Mouse (Mus musculus) MEL (cell line): ENCODE measurements around the gene Foxd3. TPM values are rescaled to one million over a fixed set of nuclear protein-coding genes. Genes with fewer than 3 reads are reported as not detected.

ENCODE experiments used
- DNase-seq: peaks from one replicate; pipeline ENCODE4 v3.0.0; 2011; ENCODE audit warnings: low read depth, low spot score
- H3K27ac ChIP-seq: 2 replicates; pipeline ENCODE4 v1.5.1; 2012; ENCODE audit warnings: low read depth, mild to moderate bottlenecking, control low read depth, low read length, moderate library complexity; ENCODE audit not compliant: control insufficient read depth
- H3K27me3 ChIP-seq, 2 experiments: fragments of 150-350 bp in 1 of 2; sonication (generic) in 1 of 2; 2 replicates each; pipeline ENCODE4 v1.6.1; 2012; ENCODE audit warnings: low read length in 2 of 2, mild to moderate bottlenecking in 2 of 2, improper control_type of control experiment in 1 of 2, moderate library complexity in 1 of 2; ENCODE audit not compliant: insufficient read depth in 2 of 2, control insufficient read depth in 1 of 2
- H3K36me3 ChIP-seq, 2 experiments: 2 replicates each; pipeline ENCODE4 v1.6.1; 2012 to 2014; ENCODE audit warnings: low read length in 2 of 2, improper control_type of control experiment in 1 of 2, inconsistent platforms in 1 of 2, mild to moderate bottlenecking in 1 of 2; ENCODE audit not compliant: insufficient read depth in 2 of 2, control insufficient read depth in 1 of 2
- H3K4me1 ChIP-seq, 2 experiments: fragments of 150-350 bp in 1 of 2; sonication (generic) in 1 of 2; 2 replicates each; pipeline ENCODE4 v1.6.1; 2012; ENCODE audit warnings: low read length in 2 of 2, improper control_type of control experiment in 1 of 2, mild to moderate bottlenecking in 1 of 2; ENCODE audit not compliant: insufficient read depth in 2 of 2, control insufficient read depth in 1 of 2
- H3K4me3 ChIP-seq, 2 experiments: fragments of 150-350 bp in 1 of 2; sonication (generic) in 1 of 2; 2 replicates each; pipeline ENCODE4 v1.5.1; 2012; ENCODE audit warnings: low read depth in 2 of 2, low read length in 2 of 2, mild to moderate bottlenecking in 2 of 2, moderate library complexity in 2 of 2, control low read depth in 1 of 2, improper control_type of control experiment in 1 of 2; ENCODE audit not compliant: control insufficient read depth in 1 of 2, insufficient read depth in 1 of 2
- H3K79me2 ChIP-seq: 2 replicates; pipeline ENCODE4 v1.6.1; 2012; ENCODE audit warnings: mild to moderate bottlenecking, low read length, moderate library complexity; ENCODE audit not compliant: control insufficient read depth, poor library complexity, insufficient read depth
- H3K9ac ChIP-seq: 2 replicates; pipeline ENCODE4 v1.6.1; 2012; ENCODE audit warnings: low read depth, mild to moderate bottlenecking, control low read depth, low read length, moderate library complexity; ENCODE audit not compliant: control insufficient read depth, poor library complexity, severe bottlenecking
- H3K9me3 ChIP-seq: fragments of 150-350 bp; sonication (generic); replicated peaks from 2 replicates; pipeline ENCODE4 v1.6.1; 2012; ENCODE audit warnings: mild to moderate bottlenecking, low read length, improper control_type of control experiment, moderate library complexity; ENCODE audit not compliant: insufficient read depth
- BHLHE40 ChIP-seq: IDR thresholded peaks from 2 replicates; pipeline ENCODE4 v1.6.1; 2012; ENCODE audit warnings: low read depth, mild to moderate bottlenecking, inconsistent platforms, low read length, improper control_type of control experiment, borderline replicate concordance
- E2F4 ChIP-seq: IDR thresholded peaks from 2 replicates; pipeline ENCODE4 v1.6.1; 2011; ENCODE audit warnings: low read depth, low read length, improper control_type of control experiment, borderline replicate concordance
- EP300 ChIP-seq, 2 experiments: IDR thresholded peaks; 2 replicates each; pipeline ENCODE4 v1.6.1; 2011; ENCODE audit warnings: improper control_type of control experiment in 2 of 2, low read length in 2 of 2, low read depth in 1 of 2, mild to moderate bottlenecking in 1 of 2
- GABPA ChIP-seq: IDR thresholded peaks from 2 replicates; pipeline ENCODE4 v1.6.1; 2012; ENCODE audit warnings: low read depth, mild to moderate bottlenecking, inconsistent platforms, low read length, improper control_type of control experiment, moderate library complexity
- GATA1 ChIP-seq: IDR thresholded peaks from 2 replicates; pipeline ENCODE4 v1.6.1; 2011; ENCODE audit warnings: low read depth, low read length, improper control_type of control experiment
- JUND ChIP-seq: IDR thresholded peaks from 2 replicates; pipeline ENCODE4 v1.6.1; 2011; ENCODE audit warnings: low read depth, mild to moderate bottlenecking, improper control_type of control experiment, low read length
- MAFK ChIP-seq: IDR thresholded peaks from 2 replicates; pipeline ENCODE4 v1.6.1; 2011; ENCODE audit warnings: low read depth, mild to moderate bottlenecking, low read length, improper control_type of control experiment, borderline replicate concordance
- MAZ ChIP-seq: IDR thresholded peaks from 2 replicates; pipeline ENCODE4 v1.6.1; 2012; ENCODE audit warnings: low read depth, mild to moderate bottlenecking, inconsistent platforms, low read length, improper control_type of control experiment
- MEF2A ChIP-seq: IDR thresholded peaks from 2 replicates; pipeline ENCODE4 v1.6.1; 2014; ENCODE audit warnings: low read depth, mild to moderate bottlenecking, inconsistent platforms, low read length, improper control_type of control experiment; ENCODE audit not compliant: poor library complexity, insufficient replicate concordance, severe bottlenecking; ENCODE audit errors: extremely low read depth
- MXI1 ChIP-seq: IDR thresholded peaks from 2 replicates; pipeline ENCODE4 v1.6.1; 2011; ENCODE audit warnings: mild to moderate bottlenecking, low read depth, low read length, improper control_type of control experiment
- MYB ChIP-seq: IDR thresholded peaks from 2 replicates; pipeline ENCODE4 v1.6.1; 2011; ENCODE audit warnings: mild to moderate bottlenecking, low read depth, low read length, improper control_type of control experiment
- NELFE ChIP-seq: IDR thresholded peaks from 2 replicates; pipeline ENCODE4 v1.6.1; 2011; ENCODE audit warnings: low read depth, low read length, improper control_type of control experiment
- RAD21 ChIP-seq: IDR thresholded peaks from 2 replicates; pipeline ENCODE4 v1.6.1; 2011; ENCODE audit warnings: mild to moderate bottlenecking, low read depth, low read length, improper control_type of control experiment
- SIN3A ChIP-seq: IDR thresholded peaks from 2 replicates; pipeline ENCODE4 v1.6.1; 2012; ENCODE audit warnings: low read length, improper control_type of control experiment, inconsistent platforms
- TAL1 ChIP-seq: IDR thresholded peaks from 2 replicates; pipeline ENCODE4 v1.6.1; 2012; ENCODE audit warnings: mild to moderate bottlenecking, inconsistent platforms, low read length, moderate library complexity, mixed read lengths
- TCF12 ChIP-seq: IDR thresholded peaks from 2 replicates; pipeline ENCODE4 v1.6.1; 2014; ENCODE audit warnings: low read depth, mild to moderate bottlenecking, inconsistent platforms, low read length, improper control_type of control experiment, moderate library complexity
- USF2 ChIP-seq, 2 experiments: IDR thresholded peaks; 2 replicates each; pipeline ENCODE4 v1.6.1; 2011 to 2012; ENCODE audit warnings: improper control_type of control experiment in 2 of 2, low read length in 2 of 2, borderline replicate concordance in 1 of 2, inconsistent platforms in 1 of 2, low read depth in 1 of 2, mild to moderate bottlenecking in 1 of 2; ENCODE audit not compliant: insufficient read depth in 1 of 2
- ZMIZ1 ChIP-seq: IDR thresholded peaks from 2 replicates; pipeline ENCODE4 v1.6.1; 2012; ENCODE audit warnings: low read depth, mild to moderate bottlenecking, inconsistent platforms, low read length, improper control_type of control experiment, moderate library complexity
- polyA plus RNA-seq, 2 experiments: library from polyadenylated mRNA; stranded (reverse) in 1 of 2; unstranded in 1 of 2; fragments of >175 nt in 1 of 2; fragments of >200 nt in 1 of 2; gene quantifications; 2 replicates each; pipeline versions ENCODE4 v1.2.1 to v1.2.4; 2012; ENCODE audit warnings: low replicate concordance in 2 of 2, low read depth in 1 of 2; ENCODE audit not compliant: insufficient read length in 2 of 2, insufficient read depth in 1 of 2, missing spikeins in 1 of 2
- total RNA-seq: library from RNA; depleted of rRNA; stranded (reverse); fragments of 300-350 nt; gene quantifications from 2 replicates; pipeline ENCODE4 v1.2.3, GENCODE M21; 2012

Gene Foxd3
- total and polyA plus RNA-seq, 3 experiments: not detected

DNA sequence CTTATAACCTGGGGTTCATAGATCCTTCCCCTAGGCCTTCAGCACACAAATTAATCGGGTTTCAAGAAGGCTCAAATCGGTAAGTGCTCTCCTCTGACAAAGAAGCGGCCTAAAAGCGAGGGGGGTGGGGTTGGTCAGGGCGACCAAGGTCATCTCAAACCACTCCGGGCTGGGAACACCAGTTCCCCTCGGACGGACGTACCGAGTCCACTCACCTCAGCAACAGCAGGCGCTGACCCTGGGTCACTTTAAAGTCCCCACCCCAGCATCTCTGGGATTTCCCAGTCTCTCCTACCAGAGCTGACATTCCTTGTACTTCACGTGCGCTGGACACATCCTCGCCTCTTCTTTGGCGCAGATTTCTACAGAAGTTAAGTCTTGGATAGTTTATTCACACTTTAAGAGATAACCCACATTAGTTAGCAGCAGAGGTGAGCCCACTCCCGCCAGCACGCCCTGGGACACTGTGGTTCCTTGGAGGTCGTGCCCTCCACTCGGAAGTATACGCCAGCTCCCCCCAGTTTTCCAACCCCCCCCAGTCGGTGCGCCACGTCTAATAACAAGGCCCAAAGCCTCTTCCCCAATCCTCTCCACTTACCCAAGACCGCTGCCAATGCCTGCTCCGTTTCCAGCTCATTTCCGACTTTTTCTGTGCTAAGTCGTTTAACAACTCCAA lies 1.3 kb upstream of the Foxd3 start (continued):
- no peak for TF ChIP-seq NELFE
- TF ChIP-seq EP300 (IDR thresholded peaks at IDR 0.05; ENCODE audit: low read depth in 1 of 2, low read length in 2 of 2): no peak
- TF ChIP-seq BHLHE40: no peak
- no peak for TF ChIP-seq GATA1

DNA sequence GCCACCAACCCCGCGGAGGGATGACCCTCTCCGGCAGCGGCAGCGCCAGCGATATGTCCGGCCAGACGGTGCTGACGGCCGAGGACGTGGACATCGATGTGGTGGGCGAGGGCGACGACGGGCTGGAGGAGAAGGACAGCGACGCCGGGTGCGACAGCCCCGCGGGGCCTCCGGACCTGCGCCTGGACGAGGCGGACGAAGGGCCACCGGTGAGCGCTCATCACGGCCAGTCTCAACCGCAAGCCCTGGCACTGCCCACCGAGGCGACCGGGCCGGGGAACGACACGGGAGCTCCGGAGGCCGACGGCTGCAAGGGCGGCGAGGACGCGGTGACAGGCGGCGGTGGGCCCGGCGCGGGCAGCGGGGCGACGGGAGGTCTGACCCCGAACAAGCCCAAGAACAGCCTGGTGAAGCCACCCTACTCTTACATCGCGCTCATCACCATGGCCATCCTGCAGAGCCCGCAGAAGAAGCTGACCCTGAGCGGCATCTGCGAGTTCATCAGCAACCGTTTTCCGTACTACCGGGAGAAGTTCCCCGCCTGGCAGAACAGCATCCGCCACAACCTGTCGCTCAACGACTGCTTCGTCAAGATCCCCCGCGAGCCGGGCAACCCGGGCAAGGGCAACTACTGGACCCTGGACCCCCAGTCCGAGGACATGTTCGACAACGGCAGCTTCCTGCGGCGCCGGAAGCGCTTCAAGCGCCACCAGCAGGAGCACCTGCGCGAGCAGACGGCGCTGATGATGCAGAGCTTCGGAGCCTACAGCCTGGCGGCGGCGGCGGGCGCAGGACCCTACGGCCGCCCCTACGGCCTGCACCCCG lies 718 bp downstream of the Foxd3 start:
- Histone ChIP-seq H3K27ac (no peak overlapping the region), H3K9ac (no peak overlapping the region), H3K79me2 (no peaks in the 10 kb centered on the region), H3K9me3 (no peaks in the 10 kb centered on the region), H3K4me1 (no peaks in the 10 kb centered on the region), H3K4me3 (no peak overlapping the region), H3K27me3 (no peaks in the 10 kb centered on the region), H3K36me3 (no peaks in the 10 kb centered on the region)
- TF ChIP-seq NELFE: no peak
- TF ChIP-seq GATA1: no peak
- no peak for TF ChIP-seq EP300 (IDR thresholded peaks at IDR 0.05; ENCODE audit: low read depth in 1 of 2, low read length in 2 of 2)
- TF ChIP-seq BHLHE40: no peak
- no peak for TF ChIP-seq E2F4
- TF ChIP-seq RAD21: no peak
- TF ChIP-seq MYB: no peak
- no peak for TF ChIP-seq JUND
- no peak for TF ChIP-seq ZMIZ1
- DNase-seq: no peak

DNA sequence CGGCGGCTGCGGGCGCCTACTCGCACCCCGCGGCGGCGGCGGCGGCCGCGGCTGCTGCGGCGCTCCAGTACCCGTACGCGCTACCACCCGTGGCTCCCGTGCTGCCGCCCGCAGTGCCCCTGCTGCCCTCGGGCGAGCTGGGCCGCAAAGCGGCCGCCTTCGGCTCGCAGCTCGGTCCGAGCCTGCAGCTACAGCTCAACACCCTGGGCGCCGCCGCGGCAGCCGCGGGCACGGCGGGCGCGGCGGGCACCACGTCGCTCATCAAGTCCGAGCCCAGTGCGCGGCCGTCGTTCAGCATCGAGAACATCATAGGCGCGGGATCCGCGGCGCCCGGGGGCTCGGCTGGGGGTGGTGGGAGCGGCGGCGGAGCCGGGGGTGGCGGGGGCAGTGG lies 1.3 kb downstream of the Foxd3 start:
- H3K79me2 ChIP-seq: no peaks in the 10 kb centered on the region
- no peak overlapping the region for H3K4me3 ChIP-seq
- TF ChIP-seq MAFK: no peak
- TF ChIP-seq MAZ: no peak
- TF ChIP-seq GABPA: no peak
- TF ChIP-seq USF2 (IDR thresholded peaks at IDR 0.05; ENCODE audit: borderline replicate concordance in 1 of 2, insufficient read depth in 1 of 2, low read depth in 1 of 2, low read length in 2 of 2): no peak
- no peak for TF ChIP-seq MEF2A
- TF ChIP-seq MXI1: no peak
- TF ChIP-seq TAL1: no peak
- no peak for TF ChIP-seq EP300 (IDR thresholded peaks at IDR 0.05; ENCODE audit: low read depth in 1 of 2, low read length in 2 of 2)
- TF ChIP-seq TCF12: no peak
- no peak for TF ChIP-seq SIN3A
- H3K36me3 ChIP-seq: no peaks in the 10 kb centered on the region
- H3K4me1 ChIP-seq: no peaks in the 10 kb centered on the region
- H3K27ac ChIP-seq: no peak overlapping the region
- DNase-seq: no peak
- H3K27me3 ChIP-seq: no peaks in the 10 kb centered on the region
- H3K9me3 ChIP-seq: no peaks in the 10 kb centered on the region
- no peak overlapping the region for H3K9ac ChIP-seq
